Mouse (Mus musculus) hindbrain, embryonic 11.5 days (tissue): ENCODE results near the gene Ccnb3. TPM values are rescaled to one million over a fixed set of nuclear protein-coding genes. Genes with fewer than 3 reads are reported as not detected.
"Not testable (repeated sequence)": the region's sequence is repeated elsewhere in the genome, so short reads cannot be mapped to it uniquely, and the experiment has no call there.

ENCODE experiments used
- ATAC-seq: fragments of 200-750 bp; cut with Nextera tagmentation; 2 replicates; pipeline ENCODE4 v1.8.0; 2017; ENCODE audit warnings: mild to moderate bottlenecking, moderate TSS enrichment, moderate library complexity; ENCODE audit not compliant: low FRiP score
- DNase-seq: peaks from one replicate; pipeline ENCODE4 v3.0.0-alpha.2; 2015; ENCODE audit warnings: low spot score
- H3K27ac ChIP-seq: fragments of 300-500 bp; sonication (generic); 2 replicates; pipeline ENCODE4 v1.5.1; 2014; ENCODE audit warnings: mild to moderate bottlenecking, low read depth, low read length
- H3K27me3 ChIP-seq: fragments of 300-500 bp; sonication (generic); 2 replicates; pipeline ENCODE4 v1.6.1; 2014; ENCODE audit warnings: mild to moderate bottlenecking, low read length, moderate library complexity, mixed read lengths; ENCODE audit not compliant: control insufficient read depth, insufficient read depth
- H3K36me3 ChIP-seq: fragments of 300-500 bp; sonication (generic); 2 replicates; pipeline ENCODE4 v1.6.1; 2014; ENCODE audit warnings: mild to moderate bottlenecking, low read length, moderate library complexity, mixed read lengths; ENCODE audit not compliant: control insufficient read depth, insufficient read depth
- H3K4me1 ChIP-seq: fragments of 300-500 bp; sonication (generic); replicated peaks from 2 replicates; pipeline ENCODE4 v1.6.1; 2014; ENCODE audit warnings: low read length, mixed read lengths; ENCODE audit not compliant: control insufficient read depth, insufficient read depth
- H3K4me2 ChIP-seq: fragments of 300-500 bp; sonication (generic); replicated peaks from 2 replicates; pipeline ENCODE4 v1.6.1; 2014; ENCODE audit warnings: mild to moderate bottlenecking, low read depth, low read length
- H3K4me3 ChIP-seq: fragments of 300-500 bp; sonication (generic); 2 replicates; pipeline ENCODE4 v1.5.1; 2014; ENCODE audit warnings: low read depth, low read length
- H3K9ac ChIP-seq: fragments of 300-500 bp; sonication (generic); 2 replicates; pipeline ENCODE4 v1.6.1; 2014; ENCODE audit warnings: low read depth, low read length
- H3K9me3 ChIP-seq: fragments of 300-500 bp; sonication (generic); 2 replicates; pipeline ENCODE4 v1.6.1; 2016; ENCODE audit warnings: low read length; ENCODE audit not compliant: control insufficient read depth
- WGBS: fragments of 180-500 bp; shearing (Covaris S2); extraction: QIAGEN DNeasy Blood & Tissue Kit; methylation state at CpG from one replicate; pipeline ENCODE4 v1.1.7; 2014; 5-methylcytosine and 5-hydroxymethylcytosine counted together
- polyA plus RNA-seq: library from polyadenylated mRNA; unstranded; fragments of >200 nt; fragmentation: Nextera tagmentation; extraction: Ambion mirVana; gene quantifications from 2 replicates; pipeline ENCODE4 v1.2.1, GENCODE M21; 2014

Ccnb3 gene
- polyA plus RNA-seq, 1 experiment from 2014 or later, result not detected

GRCm38 (mm10) chrX:6983916-6984315, 57.5 kb downstream of the Ccnb3 start:
- H3K9ac ChIP-seq, H3K4me1 ChIP-seq, H3K4me2 ChIP-seq, H3K27ac ChIP-seq, H3K27me3 ChIP-seq, H3K4me3 ChIP-seq, H3K9me3 ChIP-seq, DNase-seq, ATAC-seq, H3K36me3 ChIP-seq: not testable (repeated sequence)
- 96% methylated on average over 3 of the region's 4 CpGs for WGBS

GRCm38 (mm10) chrX:6971956-6972355, 69.5 kb downstream of the Ccnb3 start:
- H3K9ac ChIP-seq, result no peak overlapping the region
- no peak for DNase-seq
- WGBS, result 82% methylated on average over 1 of the region's 1 CpGs
- H3K27ac ChIP-seq, result no peak overlapping the region
- H3K4me2 ChIP-seq, result no peak overlapping the region
- no peak overlapping the region for H3K4me3 ChIP-seq
- H3K9me3 ChIP-seq, result no peaks in the 10 kb centered on the region
- no peaks in the 10 kb centered on the region for H3K4me1 ChIP-seq
- ATAC-seq, result no peak
- H3K27me3 ChIP-seq, result no peaks in the 10 kb centered on the region
- no peaks in the 10 kb centered on the region for H3K36me3 ChIP-seq

GRCm38 (mm10) chrX:6968598-6968997, 72.8 kb downstream of the Ccnb3 start:
- H3K4me2 ChIP-seq, result no peak overlapping the region
- no peaks in the 10 kb centered on the region for H3K27me3 ChIP-seq
- H3K27ac ChIP-seq, result no peak overlapping the region
- H3K4me3 ChIP-seq, result no peak overlapping the region
- DNase-seq (no peak), ATAC-seq (no peak)
- H3K9me3 ChIP-seq, result no peaks in the 10 kb centered on the region
- H3K9ac ChIP-seq, result no peak overlapping the region
- no peaks in the 10 kb centered on the region for H3K4me1 ChIP-seq
- H3K36me3 ChIP-seq, result no peaks in the 10 kb centered on the region
- 91% methylated on average over 3 of the region's 3 CpGs for WGBS

Other genes with a start within 250 kb of the Ccnb3 start
- gene Akap4, start 25.9 kb upstream of the Ccnb3 start, polyA plus RNA-seq, result not detected in 2 replicates